Mouse (Mus musculus): Measurements from ENCODE around the gene Duox1. TPM values are rescaled to one million over a fixed set of nuclear protein-coding genes. Genes with fewer than 3 reads are reported as not detected.

Duox1 gene
- total and polyA plus RNA-seq, 3 experiments: not detected

- DNase-seq (ENCODE audit: extremely low read depth): no peak
- Histone ChIP-seq H3K4me1 (ENCODE audit: control insufficient read depth in 1 of 2, insufficient read depth in 2 of 2) (peaks cover 8 to 32% of the 10 kb centered on the region in 2 experiments), H3K9me3 (replicated peaks; ENCODE audit: low read length) (peaks cover 3% of the 10 kb centered on the region), H3K4me3 (replicated peaks in 1 of 3; ENCODE audit: low read depth in 2 of 3, low read length in 2 of 3, poor library complexity in 1 of 3) (no peak overlapping the region), H3K79me2 (replicated peaks; ENCODE audit: control insufficient read depth, extremely low read depth, insufficient read depth, poor library complexity, severe bottlenecking) (no peaks in the 10 kb centered on the region), H3K4me2 (ENCODE audit: insufficient read depth, low read depth, poor library complexity, severe bottlenecking) (no peak overlapping the region), H3K27ac (ENCODE audit: insufficient read depth, low read depth) (no peak overlapping the region), H3K9ac (ENCODE audit: insufficient read depth, low read depth) (no peak overlapping the region), H3K36me3 (replicated peaks in 1 of 2; ENCODE audit: control insufficient read depth in 1 of 2, insufficient read depth in 1 of 2, low read length in 1 of 2) (no peaks in the 10 kb centered on the region), H3K27me3 (replicated peaks) (peaks cover 12% of the 10 kb centered on the region)
- in situ Hi-C loops (cut with MboI; ENCODE audit: low pct_ligation_motif_present, low pct_unique_long_range_greater_than_20kb, low sequenced_read_pairs) (no loop called here), dilution Hi-C loops (cut with MboI; ENCODE audit: extremely low pct_ligation_motif_present, extremely low pct_unique_long_range_greater_than_20kb, low sequenced_read_pairs) (no loop called here)
- TF ChIP-seq GABPA (IDR thresholded peaks at IDR 0.05; ENCODE audit: insufficient replicate concordance, low read depth, low read length) (no peak), MAX (IDR thresholded peaks at IDR 0.05; ENCODE audit: low read length) (no peak), MAFK (IDR thresholded peaks at IDR 0.05; ENCODE audit: insufficient replicate concordance, low read length) (no peak), SMC3 (IDR thresholded peaks at IDR 0.05; ENCODE audit: low read depth, low read length) (0 out of 2 replicates have a peak, but pooled peaks have one; percentile 4), MEF2A (IDR thresholded peaks at IDR 0.05; ENCODE audit: borderline replicate concordance, low read depth, low read length) (no peak), ZKSCAN1 (IDR thresholded peaks at IDR 0.05; ENCODE audit: borderline replicate concordance, low read depth, low read length) (no peak), UBTF (IDR thresholded peaks at IDR 0.05; ENCODE audit: low read depth, low read length) (no peak), ZNF384 (IDR thresholded peaks at IDR 0.05; ENCODE audit: low read depth, low read length) (no peak), POLR2AphosphoS2 (IDR thresholded peaks at IDR 0.05; ENCODE audit: low read depth, low read length) (no peak), POLR2A (IDR thresholded peaks at IDR 0.05; ENCODE audit: low read depth, low read length) (no peak), RAD21 (IDR thresholded peaks at IDR 0.05; ENCODE audit: low read depth, low read length) (no peak; the same call in 1 of the 2 replicates), E2F4 (IDR thresholded peaks at IDR 0.05; ENCODE audit: insufficient replicate concordance, low read depth, low read length) (no peak), CTCF (conservative IDR thresholded peaks at IDR 0.05 in 1 of 2, IDR thresholded peaks at IDR 0.05 in 1 of 2; ENCODE audit: low read depth in 2 of 2, low read length in 2 of 2) (peak in 1 of 2 experiments; percentile 40; a peak in 2 of 4 replicates), USF2 (conservative IDR thresholded peaks at IDR 0.05; ENCODE audit: low read depth, low read length) (no peak), MYC (IDR thresholded peaks at IDR 0.05; ENCODE audit: low read depth, low read length) (no peak)
Observed at GRCm38 (mm10) chr2:122365244-122365866, 49.9 kb downstream of the Duox1 start.

GRCm38 (mm10) chr2:122366039-122366438 lies 50.6 kb downstream of the Duox1 start:
- Histone ChIP-seq H3K9ac (ENCODE audit: insufficient read depth, low read depth) (no peak overlapping the region), H3K36me3 (replicated peaks in 1 of 2; ENCODE audit: control insufficient read depth in 1 of 2, insufficient read depth in 1 of 2, low read length in 1 of 2) (no peaks in the 10 kb centered on the region), H3K4me3 (replicated peaks in 1 of 3; ENCODE audit: low read depth in 2 of 3, low read length in 2 of 3, poor library complexity in 1 of 3) (no peak overlapping the region), H3K27ac (ENCODE audit: insufficient read depth, low read depth) (no peak overlapping the region), H3K4me1 (ENCODE audit: control insufficient read depth in 1 of 2, insufficient read depth in 2 of 2) (peaks cover 6 to 27% of the 10 kb centered on the region in 2 experiments), H3K79me2 (replicated peaks; ENCODE audit: control insufficient read depth, extremely low read depth, insufficient read depth, poor library complexity, severe bottlenecking) (no peaks in the 10 kb centered on the region), H3K4me2 (ENCODE audit: insufficient read depth, low read depth, poor library complexity, severe bottlenecking) (no peak overlapping the region), H3K27me3 (replicated peaks) (peaks cover 12% of the 10 kb centered on the region), H3K9me3 (replicated peaks; ENCODE audit: low read length) (peaks cover 3% of the 10 kb centered on the region)
- TF ChIP-seq POLR2A (IDR thresholded peaks at IDR 0.05; ENCODE audit: low read depth, low read length) (no peak), USF2 (conservative IDR thresholded peaks at IDR 0.05; ENCODE audit: low read depth, low read length) (no peak), ELF1 (IDR thresholded peaks at IDR 0.05; ENCODE audit: low read depth, low read length) (no peak), MAZ (IDR thresholded peaks at IDR 0.05; ENCODE audit: low read depth, low read length) (no peak), MAFK (IDR thresholded peaks at IDR 0.05; ENCODE audit: insufficient replicate concordance, low read length) (no peak), TCF12 (IDR thresholded peaks at IDR 0.05; ENCODE audit: low read depth, low read length) (no peak), CHD1 (IDR thresholded peaks at IDR 0.05; ENCODE audit: low read depth, low read length) (no peak), NELFE (IDR thresholded peaks at IDR 0.05; ENCODE audit: low read depth, low read length) (no peak), BHLHE40 (IDR thresholded peaks at IDR 0.05; ENCODE audit: low read depth, low read length) (no peak), ETS1 (conservative IDR thresholded peaks at IDR 0.05; ENCODE audit: low read depth, low read length) (no peak), TBP (conservative IDR thresholded peaks at IDR 0.05; ENCODE audit: low read depth, low read length) (no peak), MEF2A (IDR thresholded peaks at IDR 0.05; ENCODE audit: borderline replicate concordance, low read depth, low read length) (no peak), MYC (IDR thresholded peaks at IDR 0.05; ENCODE audit: low read depth, low read length) (no peak), ZMIZ1 (IDR thresholded peaks at IDR 0.05; ENCODE audit: low read depth, low read length) (no peak), IRF4 (IDR thresholded peaks at IDR 0.05; ENCODE audit: low read depth, low read length) (no peak), HCFC1 (IDR thresholded peaks at IDR 0.05; ENCODE audit: low read depth, low read length) (no peak), ZC3H11A (IDR thresholded peaks at IDR 0.05; ENCODE audit: low read depth, low read length) (no peak), GABPA (IDR thresholded peaks at IDR 0.05; ENCODE audit: insufficient replicate concordance, low read depth, low read length) (no peak), JUN (IDR thresholded peaks at IDR 0.05; ENCODE audit: insufficient read depth, low read depth, low read length) (no peak)
- dilution Hi-C loops (cut with MboI; ENCODE audit: extremely low pct_ligation_motif_present, extremely low pct_unique_long_range_greater_than_20kb, low sequenced_read_pairs): no loop called here
- in situ Hi-C loops (cut with MboI; ENCODE audit: low pct_ligation_motif_present, low pct_unique_long_range_greater_than_20kb, low sequenced_read_pairs): no loop called here
- no peak for DNase-seq (ENCODE audit: extremely low read depth)

Measured in CH12.LX (cell line).